Mouse (Mus musculus): Measurements from ENCODE around the gene Fbxw4.
"Not testable (repeated sequence)": the region's sequence is repeated elsewhere in the genome, so short reads cannot be mapped to it uniquely, and the experiment has no call there.

Fbxw4 gene

GRCm38 (mm10) chr19:45575632-45576001 lies 84.5 kb downstream of the Fbxw4 start:
- no peak for DNase-seq

GRCm38 (mm10) chr19:45574941-45575631 lies 85.0 kb downstream of the Fbxw4 start:
- no peak for DNase-seq

- DNase-seq: no peak
These were observed 85.7 kb downstream of the Fbxw4 start for GRCm38 (mm10) chr19:45574339-45574898.

- DNase-seq: peak; percentile 77 to 79
These were observed 86.2 kb downstream of the Fbxw4 start for GRCm38 (mm10) chr19:45573861-45574267.

- DNase-seq: no peak
These were observed 87.1 kb downstream of the Fbxw4 start for GRCm38 (mm10) chr19:45573033-45573432.

GRCm38 (mm10) chr19:45567367-45567766 lies 92.7 kb downstream of the Fbxw4 start:
- DNase-seq: no peak

- DNase-seq: peak; percentile 37 to 45
These were observed 94.0 kb downstream of the Fbxw4 start for GRCm38 (mm10) chr19:45565925-45566715.

GRCm38 (mm10) chr19:45560153-45560890 lies 99.8 kb downstream of the Fbxw4 start, which contains the start of the genes Poll and Gm17018:
TSS of gene Poll (minus strand) at chr19:45560531.
TSS of gene Gm17018 (plus strand) at chr19:45560615.
- DNase-seq: peak; percentile 77 to 82

- no peak for DNase-seq
These were observed 106.0 kb downstream of the Fbxw4 start for GRCm38 (mm10) chr19:45554136-45554535.

GRCm38 (mm10) chr19:45552187-45552586 lies 107.9 kb downstream of the Fbxw4 start:
- DNase-seq: no peak

GRCm38 (mm10) chr19:45549948-45550347 lies 110.2 kb downstream of the Fbxw4 start:
- DNase-seq: no peak

GRCm38 (mm10) chr19:45549128-45549915 lies 110.8 kb downstream of the Fbxw4 start:
- DNase-seq: no peak

GRCm38 (mm10) chr19:45548196-45548595 lies 111.9 kb downstream of the Fbxw4 start:
- not testable (repeated sequence) for DNase-seq

- DNase-seq: peak; percentile 82 to 86
These were observed 115.2 kb downstream of the Fbxw4 start for GRCm38 (mm10) chr19:45544925-45545321.

GRCm38 (mm10) chr19:45544152-45544924 lies 115.8 kb downstream of the Fbxw4 start:
- DNase-seq: no peak

- DNase-seq: no peak
These were observed 118.1 kb downstream of the Fbxw4 start for GRCm38 (mm10) chr19:45542061-45542460.

- DNase-seq: peak; percentile 26 to 32
These were observed 118.6 kb downstream of the Fbxw4 start for GRCm38 (mm10) chr19:45541409-45542041.

GRCm38 (mm10) chr19:45540657-45541408 lies 119.3 kb downstream of the Fbxw4 start:
- DNase-seq: no peak

- DNase-seq: peak; percentile 68 to 70
These were observed 122.6 kb downstream of the Fbxw4 start for GRCm38 (mm10) chr19:45537505-45537904.

GRCm38 (mm10) chr19:45535929-45536328 lies 124.2 kb downstream of the Fbxw4 start:
- no peak for DNase-seq

Measured in cerebellum, postnatal 36 days (tissue).